Comparison of ENCODE assay signal across 9 mouse cellular contexts in the genomic region with DNA sequence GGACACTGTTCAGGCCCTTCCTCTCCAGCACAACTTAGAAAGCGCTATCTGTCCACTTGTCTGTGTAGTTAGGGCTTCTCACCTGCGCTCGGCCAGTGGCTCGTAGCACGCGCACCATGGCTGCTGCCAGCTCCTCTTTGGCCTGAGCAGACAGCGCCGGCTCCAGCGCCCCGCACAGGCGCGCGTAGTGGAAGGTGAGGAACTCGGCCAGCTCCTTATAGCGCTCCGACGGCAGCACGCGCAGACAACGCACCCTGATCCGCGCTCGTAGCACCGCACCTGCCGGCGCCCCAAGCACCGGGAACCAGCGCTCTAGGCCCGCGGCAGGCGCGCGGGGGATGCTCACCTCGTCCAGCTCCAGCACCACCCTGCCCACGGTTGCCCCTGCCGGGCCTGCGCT. TPM values are rescaled to one million over a fixed set of nuclear protein-coding genes. Genes with fewer than 3 reads are reported as not detected.
DNase-seq lines count a peak whose midpoint lies in the region; ATAC-seq and TF ChIP-seq lines count a peak whose summit lies in the region.
"Had no signal": no experiment of that assay in that cellular context is flagged by ENCODE, and none has a peak within 500 bp of the region (broad histone marks: within the 10 kb centered on the region; RNA-seq: fewer than 3 reads in every experiment).

No protein-coding gene starts in this region.

- no peak for DNase-seq in kidney, postnatal 25 days
- DNase-seq in ovary, postnatal 10 days (ENCODE audit: low spot score) = no peak
- DNase-seq in lung, adult 2 months = no peak

- peak overlapping the region; percentile 27 for H3K4me3 ChIP-seq in kidney, embryonic 14.5 days (ENCODE audit: low read length)
- H3K4me3 ChIP-seq in embryonic facial prominence, embryonic 15.5 days (replicated peaks) = peak overlapping the region; percentile 28
- peak overlapping the region; percentile 6; the same call in 1 of the 2 replicates for H3K4me3 ChIP-seq in intestine, embryonic 16.5 days (ENCODE audit: low read length)
- H3K4me3 ChIP-seq in neural tube, embryonic 12.5 days = 0 out of 2 replicates have a peak overlapping the region, but pooled peaks have one; percentile 3
- no peak overlapping the region for H3K4me3 ChIP-seq in lung, adult 2 months (replicated peaks; ENCODE audit: extremely low read depth, low read depth, low read length)

- no peak for TF ChIP-seq POLR2A in lung, adult 2 months (IDR thresholded peaks at IDR 0.05; ENCODE audit: borderline replicate concordance, extremely low read depth, low read depth, low read length)

- ATAC-seq in kidney, embryonic 14.5 days (ENCODE audit: low FRiP score, low TSS enrichment) = no peak
- ATAC-seq in embryonic facial prominence, embryonic 15.5 days (ENCODE audit: insufficient number of reproducible peaks, low FRiP score, low TSS enrichment, low read depth) = no peak
- ATAC-seq in intestine, embryonic 16.5 days = no peak
- no peak for ATAC-seq in neural tube, embryonic 12.5 days (ENCODE audit: low FRiP score, low read depth)
- no peak for ATAC-seq in megakaryocyte-erythroid progenitor cell, adult 5-6 weeks (replicated peaks; ENCODE audit: low FRiP score, low TSS enrichment, poor library complexity, severe bottlenecking)

- H3K4me1 ChIP-seq in kidney, embryonic 14.5 days (ENCODE audit: control insufficient read depth, insufficient read depth, low read length) = peaks cover 8% of the 10 kb centered on the region
- H3K4me1 ChIP-seq in embryonic facial prominence, embryonic 15.5 days = peaks cover 12% of the 10 kb centered on the region
- H3K4me1 ChIP-seq in intestine, embryonic 16.5 days (ENCODE audit: control insufficient read depth, insufficient read depth, low read length) = peaks cover 6% of the 10 kb centered on the region
- 0 out of 2 replicates have a peak, but pooled peaks cover 3% of the 10 kb centered on the region for H3K4me1 ChIP-seq in neural tube, embryonic 12.5 days
- H3K4me1 ChIP-seq in lung, adult 2 months (ENCODE audit: control insufficient read depth, insufficient read depth, low read length) = no peaks in the 10 kb centered on the region

- peaks cover 54% of the 10 kb centered on the region for H3K27me3 ChIP-seq in kidney, embryonic 14.5 days (ENCODE audit: control insufficient read depth, insufficient read depth, low read length)
- H3K27me3 ChIP-seq in embryonic facial prominence, embryonic 15.5 days = peaks cover 82% of the 10 kb centered on the region
- peaks cover 54% of the 10 kb centered on the region for H3K27me3 ChIP-seq in intestine, embryonic 16.5 days (replicated peaks; ENCODE audit: control insufficient read depth, insufficient read depth, low read length)
- H3K27me3 ChIP-seq in neural tube, embryonic 12.5 days (replicated peaks) = peaks cover 82% of the 10 kb centered on the region

- TF ChIP-seq CTCF in lung, adult 2 months (IDR thresholded peaks at IDR 0.05; ENCODE audit: insufficient read depth, low read length) = no peak

- H3K27ac ChIP-seq in kidney, embryonic 14.5 days (ENCODE audit: low read depth, low read length) = no peak overlapping the region
- H3K27ac ChIP-seq in embryonic facial prominence, embryonic 15.5 days (replicated peaks) = no peak overlapping the region
- no peak overlapping the region for H3K27ac ChIP-seq in intestine, embryonic 16.5 days (ENCODE audit: low read length)
- H3K27ac ChIP-seq in neural tube, embryonic 12.5 days = no peak overlapping the region

- 1% methylated on average over 35 of the region's 37 CpGs for WGBS in kidney, embryonic 14.5 days
- 7% methylated on average over 37 of the region's 37 CpGs for WGBS in embryonic facial prominence, embryonic 15.5 days
- 2% methylated on average over 36 of the region's 37 CpGs for WGBS in intestine, embryonic 16.5 days
- 3% methylated on average over 37 of the region's 37 CpGs for WGBS in neural tube, embryonic 12.5 days
- 19% methylated on average over 37 of the region's 37 CpGs for WGBS in lung, adult 2 months

- H3K9me3 ChIP-seq in kidney, embryonic 14.5 days (ENCODE audit: control insufficient read depth, low read length) = no peaks in the 10 kb centered on the region
- no peaks in the 10 kb centered on the region for H3K9me3 ChIP-seq in embryonic facial prominence, embryonic 15.5 days (replicated peaks)
- H3K9me3 ChIP-seq in intestine, embryonic 16.5 days (ENCODE audit: control insufficient read depth, low read length) = no peaks in the 10 kb centered on the region
- H3K9me3 ChIP-seq in neural tube, embryonic 12.5 days = no peaks in the 10 kb centered on the region
- H3K9me3 ChIP-seq: G1E had no signal

- no peaks in the 10 kb centered on the region for H3K36me3 ChIP-seq in kidney, embryonic 14.5 days (ENCODE audit: control insufficient read depth, insufficient read depth, low read length)
- no peaks in the 10 kb centered on the region for H3K36me3 ChIP-seq in embryonic facial prominence, embryonic 15.5 days
- no peaks in the 10 kb centered on the region for H3K36me3 ChIP-seq in intestine, embryonic 16.5 days (ENCODE audit: control insufficient read depth, insufficient read depth, low read length)
- no peaks in the 10 kb centered on the region for H3K36me3 ChIP-seq in neural tube, embryonic 12.5 days
- H3K36me3 ChIP-seq: G1E had no signal

- peak overlapping the region; percentile 37 for H3K4me2 ChIP-seq in kidney, embryonic 14.5 days (replicated peaks; ENCODE audit: low read depth, low read length)
- H3K4me2 ChIP-seq in embryonic facial prominence, embryonic 15.5 days (replicated peaks) = peak overlapping the region; percentile 44
- peak overlapping the region; percentile 23; the same call in 1 of the 2 replicates for H3K4me2 ChIP-seq in intestine, embryonic 16.5 days (ENCODE audit: low read depth, low read length)
- peak overlapping the region; percentile 45 for H3K4me2 ChIP-seq in neural tube, embryonic 12.5 days (replicated peaks)

- no peak overlapping the region for H3K9ac ChIP-seq in kidney, embryonic 14.5 days (ENCODE audit: low read depth, low read length)
- no peak overlapping the region for H3K9ac ChIP-seq in embryonic facial prominence, embryonic 15.5 days
- no peak overlapping the region for H3K9ac ChIP-seq in intestine, embryonic 16.5 days (ENCODE audit: low read depth, low read length)
- H3K9ac ChIP-seq in neural tube, embryonic 12.5 days = no peak overlapping the region

RNA-seq across cellular contexts. Expression of gene Wiz, which starts 7.0 kb away (rescaled TPM):
- 26.6 and 37.2 TPM in 2 replicates for polyA plus RNA-seq in kidney, embryonic 14.5 days (2014; fragmentation: Nextera tagmentation; extraction: Ambion mirVana)
- polyA plus RNA-seq in embryonic facial prominence, embryonic 15.5 days (2015; fragmentation: Nextera tagmentation; extraction: Ambion mirVana) = 27.7 and 30.1 TPM in 2 replicates
- 17.5 and 18.9 TPM in 2 replicates for polyA plus RNA-seq in intestine, embryonic 16.5 days (2015; fragmentation: Nextera tagmentation; extraction: Ambion mirVana)
- 41.4 and 50.5 TPM in 2 replicates for polyA plus RNA-seq in neural tube, embryonic 12.5 days (2016; fragmentation: Nextera tagmentation; extraction: Ambion mirVana)
- polyA plus RNA-seq in lung, adult 2 months (2012; rRNA removed) = 40.0 and 42.0 TPM in 2 replicates
- 53.4 and 63.4 TPM in 2 replicates for total RNA-seq in megakaryocyte-erythroid progenitor cell, adult 5-6 weeks (2014; fragmentation: Nextera tagmentation)
- total RNA-seq in megakaryocyte-erythroid progenitor cell, adult 5-6 weeks (2017) = 6.1 and 6.9 TPM in 2 replicates

RNA-seq across cellular contexts. Expression of gene Rasal3, which starts 7.1 kb away (rescaled TPM):
- 0.20 and 0.26 TPM in 2 replicates for polyA plus RNA-seq in kidney, embryonic 14.5 days (2014; fragmentation: Nextera tagmentation; extraction: Ambion mirVana)
- polyA plus RNA-seq in embryonic facial prominence, embryonic 15.5 days (2015; fragmentation: Nextera tagmentation; extraction: Ambion mirVana) = 1.8 and 2.9 TPM in 2 replicates
- polyA plus RNA-seq in intestine, embryonic 16.5 days (2015; fragmentation: Nextera tagmentation; extraction: Ambion mirVana) = 1.4 and 2.0 TPM in 2 replicates
- 0.66 and 1.7 TPM in 2 replicates for polyA plus RNA-seq in neural tube, embryonic 12.5 days (2016; fragmentation: Nextera tagmentation; extraction: Ambion mirVana)
- polyA plus RNA-seq in lung, adult 2 months (2012; rRNA removed) = 13.3 and 17.4 TPM in 2 replicates
- 49.4 and 57.4 TPM in 2 replicates for total RNA-seq in megakaryocyte-erythroid progenitor cell, adult 5-6 weeks (2014; fragmentation: Nextera tagmentation)
- 19.9 and 20.8 TPM in 2 replicates for total RNA-seq in megakaryocyte-erythroid progenitor cell, adult 5-6 weeks (2017)

RNA-seq across cellular contexts. Expression of gene Pglyrp2, which starts 27.7 kb away (rescaled TPM):
- not detected in 2 replicates for polyA plus RNA-seq in kidney, embryonic 14.5 days (2014; fragmentation: Nextera tagmentation; extraction: Ambion mirVana)
- 0.13 and 0.20 TPM in 2 replicates for polyA plus RNA-seq in embryonic facial prominence, embryonic 15.5 days (2015; fragmentation: Nextera tagmentation; extraction: Ambion mirVana)
- polyA plus RNA-seq in intestine, embryonic 16.5 days (2015; fragmentation: Nextera tagmentation; extraction: Ambion mirVana) = 0.42 and 0.79 TPM in 2 replicates
- not detected in 2 replicates for polyA plus RNA-seq in neural tube, embryonic 12.5 days (2016; fragmentation: Nextera tagmentation; extraction: Ambion mirVana)
- 3.6 and 3.9 TPM in 2 replicates for polyA plus RNA-seq in lung, adult 2 months (2012; rRNA removed)
- total RNA-seq in megakaryocyte-erythroid progenitor cell, adult 5-6 weeks (2014; fragmentation: Nextera tagmentation) = 1.5 and 3.0 TPM in 2 replicates
- total RNA-seq in megakaryocyte-erythroid progenitor cell, adult 5-6 weeks (2017) = 2.7 and 3.3 TPM in 2 replicates

RNA-seq across cellular contexts. Expression of gene Akap8l, which starts 45.9 kb away (rescaled TPM):
- 81.7 and 93.7 TPM in 2 replicates for polyA plus RNA-seq in kidney, embryonic 14.5 days (2014; fragmentation: Nextera tagmentation; extraction: Ambion mirVana)
- 96.5 and 110 TPM in 2 replicates for polyA plus RNA-seq in embryonic facial prominence, embryonic 15.5 days (2015; fragmentation: Nextera tagmentation; extraction: Ambion mirVana)
- polyA plus RNA-seq in intestine, embryonic 16.5 days (2015; fragmentation: Nextera tagmentation; extraction: Ambion mirVana) = 66.3 and 73.0 TPM in 2 replicates
- 135 and 136 TPM in 2 replicates for polyA plus RNA-seq in neural tube, embryonic 12.5 days (2016; fragmentation: Nextera tagmentation; extraction: Ambion mirVana)
- polyA plus RNA-seq in lung, adult 2 months (2012; rRNA removed) = 137 and 149 TPM in 2 replicates
- 87.7 and 107 TPM in 2 replicates for total RNA-seq in megakaryocyte-erythroid progenitor cell, adult 5-6 weeks (2014; fragmentation: Nextera tagmentation)
- 154 and 167 TPM in 2 replicates for total RNA-seq in megakaryocyte-erythroid progenitor cell, adult 5-6 weeks (2017)

RNA-seq across cellular contexts. Expression of gene Cyp4f39, which starts 56.3 kb away (rescaled TPM):
- polyA plus RNA-seq in kidney, embryonic 14.5 days (2014; fragmentation: Nextera tagmentation; extraction: Ambion mirVana) = 0.63 and 0.72 TPM in 2 replicates
- 20.4 and 27.6 TPM in 2 replicates for polyA plus RNA-seq in embryonic facial prominence, embryonic 15.5 days (2015; fragmentation: Nextera tagmentation; extraction: Ambion mirVana)
- polyA plus RNA-seq in intestine, embryonic 16.5 days (2015; fragmentation: Nextera tagmentation; extraction: Ambion mirVana) = 0.37 and 0.88 TPM in 2 replicates
- 0.99 and 1.3 TPM in 2 replicates for polyA plus RNA-seq in neural tube, embryonic 12.5 days (2016; fragmentation: Nextera tagmentation; extraction: Ambion mirVana)
- 4.0 and 18.7 TPM in 2 replicates for polyA plus RNA-seq in lung, adult 2 months (2012; rRNA removed)
- 1.4 and 1.7 TPM in 2 replicates for total RNA-seq in megakaryocyte-erythroid progenitor cell, adult 5-6 weeks (2014; fragmentation: Nextera tagmentation)
- total RNA-seq in megakaryocyte-erythroid progenitor cell, adult 5-6 weeks (2017) = 4.3 and 5.9 TPM in 2 replicates
- polyA plus RNA-seq: G1E had no signal
